Mouse (Mus musculus) liver, adult 2 months (tissue): Measurements from ENCODE around the gene Mecom.
"Not testable (repeated sequence)": the region's sequence is repeated elsewhere in the genome, so short reads cannot be mapped to it uniquely, and the experiment has no call there.

Source experiments
- CTCF ChIP-seq: fragments of 200-500 bp; IDR thresholded peaks from 2 replicates; pipeline ENCODE4 v1.5.1; 2011; ENCODE audit warnings: low read depth, low read length, control low read depth
- POLR2A ChIP-seq: fragments of 200-500 bp; IDR thresholded peaks from 2 replicates; pipeline ENCODE4 v1.6.1; 2011; ENCODE audit warnings: low read length, control low read depth; ENCODE audit not compliant: insufficient read depth; ENCODE audit errors: extremely low read depth

DNA sequence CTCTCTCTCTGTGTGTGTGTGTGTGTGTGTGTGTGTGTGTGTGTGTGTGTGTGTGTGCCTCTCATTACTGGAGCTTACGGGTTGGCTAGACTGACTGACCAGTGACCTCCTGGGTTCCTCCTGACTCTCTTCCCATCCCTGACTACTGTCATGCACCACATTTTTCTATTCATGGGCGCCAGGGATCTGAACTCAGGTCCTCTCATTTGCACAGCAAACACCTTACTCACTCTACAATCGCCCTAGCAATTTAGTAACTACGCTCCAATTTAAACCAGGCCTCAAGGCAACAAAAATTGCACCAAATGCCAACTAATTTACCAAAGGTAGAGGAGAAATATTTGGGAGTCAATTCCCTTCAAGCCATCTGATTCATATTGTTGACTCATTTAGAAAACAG, 125.9 kb downstream of the Mecom start:
- TF ChIP-seq CTCF, POLR2A: not testable (repeated sequence)
